Mouse (Mus musculus) regulatory T cell (primary cell): ENCODE data around the gene Bnc2.

Experiments used
- in situ Hi-C: fragments of 300-600 bp; cut with MboI, MseI; formaldehyde crosslinking; loops from one replicate; pipeline ENCODE4 v1.15.1; 2025; ENCODE audit warnings: high pct_unique_total_duplicates

Gene Bnc2

DNA sequence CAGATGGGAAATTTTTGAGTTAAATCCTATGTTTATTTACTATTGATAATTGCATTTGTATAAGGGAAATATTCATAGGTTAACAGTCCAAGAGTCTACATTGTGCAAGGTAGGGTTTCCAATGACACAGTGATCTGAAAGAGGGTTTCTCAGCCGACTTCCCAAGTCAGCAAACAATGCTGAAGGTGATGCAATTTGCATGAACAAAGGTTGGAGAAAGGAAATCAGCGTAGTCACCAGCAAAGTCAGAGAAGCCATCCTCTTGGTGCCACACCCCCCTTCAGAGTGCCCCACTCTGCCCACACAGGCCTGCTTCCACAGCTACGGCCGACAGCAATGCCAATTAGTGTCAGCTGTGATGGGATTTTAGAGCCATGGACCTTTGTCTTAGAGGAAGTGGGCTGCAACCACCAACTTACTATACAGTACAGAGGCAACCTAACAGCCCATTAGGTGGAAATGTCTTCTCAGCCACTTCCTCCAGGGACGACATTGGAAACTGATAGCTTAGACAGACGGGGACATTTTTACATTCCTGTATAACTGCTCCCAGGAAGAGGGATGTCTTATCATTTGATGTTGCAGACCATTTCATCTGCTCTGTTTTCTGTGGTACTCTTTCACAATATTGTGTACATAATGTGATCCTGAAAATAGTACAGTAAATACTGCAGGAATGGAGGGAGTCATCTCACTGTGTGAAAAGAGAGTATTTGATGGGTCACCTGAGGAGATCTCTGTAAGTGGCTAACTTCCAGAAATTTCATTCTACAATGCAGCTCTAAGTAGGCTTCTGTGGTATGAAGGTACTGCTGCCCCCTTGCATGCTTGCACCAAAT lies 243.2 kb downstream of the Bnc2 start:
- in situ Hi-C loops = no loop called here

DNA sequence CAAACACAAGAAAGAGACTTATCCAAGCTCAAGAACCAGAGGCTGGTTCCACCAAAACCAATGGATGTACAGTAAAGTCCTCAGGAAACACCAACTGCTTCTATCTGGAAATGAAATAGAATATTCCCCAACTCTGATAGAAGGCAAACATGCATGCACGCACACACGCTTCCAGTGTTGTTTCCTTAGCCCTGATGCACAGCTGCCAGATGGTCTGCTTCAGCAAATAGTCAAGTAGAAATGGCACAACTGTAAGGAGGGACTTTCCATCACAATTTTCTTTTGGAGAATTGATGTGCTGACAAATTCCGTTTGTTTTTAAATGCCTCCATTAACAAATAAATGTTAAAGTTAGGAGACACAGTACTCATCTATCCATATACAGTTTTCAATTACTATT lies 247.1 kb downstream of the Bnc2 start:
- in situ Hi-C loops = no loop called here

DNA sequence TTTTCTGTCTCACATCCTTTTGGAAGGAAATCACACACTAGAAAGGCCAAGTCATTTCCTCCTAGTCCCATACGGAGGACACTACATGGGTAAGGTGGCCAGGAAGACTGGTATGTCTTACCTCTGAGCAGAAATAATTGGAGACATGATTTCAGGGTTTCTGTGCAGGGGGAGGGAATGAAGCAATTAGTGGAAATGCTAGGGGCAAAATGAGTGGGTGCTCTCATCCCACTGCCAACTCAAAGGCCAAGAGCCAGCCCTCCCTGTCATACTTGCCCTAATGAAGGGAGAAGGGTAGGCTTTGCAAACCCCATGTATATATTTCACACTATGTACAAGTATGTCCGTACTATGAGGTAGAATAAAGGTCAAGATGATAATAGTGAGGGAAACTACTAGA lies 263.6 kb downstream of the Bnc2 start:
- in situ Hi-C loops = no loop called here

- in situ Hi-C loops = no loop called here
These were observed 267.6 kb downstream of the Bnc2 start for GRCm38 (mm10) chr4:84407328-84408028.

- in situ Hi-C loops = no loop called here
These were observed 271.5 kb downstream of the Bnc2 start for GRCm38 (mm10) chr4:84403356-84404145.

- in situ Hi-C loops = no loop called here
These were observed 286.1 kb downstream of the Bnc2 start for GRCm38 (mm10) chr4:84388991-84389390.

DNA sequence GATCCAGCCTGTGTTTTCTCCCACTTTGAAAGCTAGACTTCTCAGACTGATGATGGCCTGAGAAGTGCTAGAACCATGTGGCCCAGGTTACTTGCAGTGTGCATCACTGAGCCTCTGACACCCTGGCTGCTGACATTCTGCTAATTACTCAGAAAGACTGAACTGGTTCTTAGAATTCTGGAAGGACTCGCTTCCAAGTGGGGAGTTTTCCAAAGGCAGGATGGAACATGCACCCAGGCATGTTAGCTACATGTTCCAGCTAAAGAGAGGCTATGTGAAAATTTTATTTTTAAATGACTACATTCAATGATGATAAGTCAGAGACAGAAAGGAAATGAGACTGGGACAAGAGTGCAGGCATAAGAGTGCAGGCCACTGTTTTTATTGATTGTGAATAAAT lies 289.9 kb downstream of the Bnc2 start:
- in situ Hi-C loops = no loop called here

DNA sequence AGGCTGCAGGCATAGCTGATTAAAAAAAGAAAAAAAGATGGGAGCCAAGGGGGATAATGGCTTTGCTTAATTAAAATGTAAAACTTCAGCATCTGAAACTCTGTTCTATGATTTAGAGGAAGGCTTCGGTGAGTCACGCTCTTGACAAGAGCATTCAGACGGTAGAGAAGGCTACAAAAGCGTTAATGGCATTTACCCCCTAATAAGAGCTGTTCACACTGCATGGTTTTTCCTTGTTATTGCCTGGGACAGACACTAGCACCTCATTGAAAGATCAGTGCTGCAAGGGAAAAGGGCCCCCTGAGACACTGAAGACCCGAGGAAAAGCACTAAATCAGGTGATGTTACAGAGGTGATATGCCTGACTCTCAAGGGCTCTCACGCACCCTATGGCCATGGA lies 295.8 kb downstream of the Bnc2 start:
- in situ Hi-C loops = no loop called here

DNA sequence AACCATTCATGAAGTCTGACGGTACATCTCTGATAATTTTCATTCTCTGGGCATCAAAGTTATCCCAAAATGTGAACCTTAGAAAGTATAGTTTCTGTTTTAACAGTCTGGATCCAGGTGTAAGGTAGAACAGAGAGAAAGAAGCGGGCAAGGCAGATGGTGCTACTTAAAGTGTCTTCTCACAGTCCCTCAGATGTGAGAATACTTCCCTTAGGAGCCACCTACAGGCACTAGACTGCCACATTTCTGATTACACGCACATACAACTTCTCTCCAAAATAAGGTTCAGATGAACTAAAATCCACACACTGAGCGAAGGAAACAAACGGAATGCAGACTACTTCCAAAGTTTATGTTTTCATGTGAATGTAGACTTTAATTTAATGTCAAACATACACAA lies 297.6 kb downstream of the Bnc2 start:
- in situ Hi-C loops = no loop called here

- in situ Hi-C loops = no loop called here
These were observed 312.7 kb downstream of the Bnc2 start for GRCm38 (mm10) chr4:84362337-84362823.

DNA sequence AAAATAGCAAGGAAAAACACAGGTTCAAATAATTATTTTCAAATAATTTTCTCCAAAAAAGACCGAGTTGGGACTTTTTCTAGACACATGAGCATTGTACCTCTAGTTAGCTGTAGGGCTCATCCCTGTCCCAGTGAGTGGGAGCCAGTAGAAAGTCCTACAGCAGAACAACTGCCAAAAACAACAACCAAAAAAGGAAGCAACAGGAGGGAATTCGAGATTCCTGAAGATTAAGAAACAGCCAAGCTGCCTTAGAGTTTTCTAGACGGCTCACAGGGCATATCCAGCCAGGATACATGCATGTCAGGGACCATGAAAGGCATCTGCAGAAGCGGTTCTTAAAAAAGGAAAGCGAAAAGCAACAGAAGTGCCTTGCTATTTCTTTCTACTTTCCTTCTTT lies 313.9 kb downstream of the Bnc2 start:
- in situ Hi-C loops = no loop called here

DNA sequence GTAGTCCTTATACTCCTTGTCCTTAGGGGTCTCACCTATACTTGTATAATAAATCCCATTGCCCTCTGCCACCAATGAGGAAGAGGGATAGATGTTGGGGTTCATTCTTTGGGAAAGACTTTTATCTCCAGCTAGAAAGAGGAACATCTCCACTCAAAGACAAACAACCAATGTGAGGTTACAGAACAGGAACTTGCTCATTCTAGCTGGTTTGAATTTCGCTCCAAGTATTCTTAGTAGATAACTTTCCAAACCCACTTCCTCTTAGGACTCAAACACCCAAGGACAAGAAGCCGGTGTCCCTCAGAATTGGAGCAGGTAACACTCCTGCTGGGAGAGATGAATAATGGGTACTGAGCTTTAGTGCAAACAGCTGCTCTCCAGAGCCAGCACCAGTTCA lies 315.1 kb downstream of the Bnc2 start:
- in situ Hi-C loops = no loop called here

- in situ Hi-C loops = no loop called here
These were observed 316.9 kb downstream of the Bnc2 start for GRCm38 (mm10) chr4:84358204-84358603.

GRCm38 (mm10) chr4:84357382-84357781 lies 317.7 kb downstream of the Bnc2 start:
- in situ Hi-C loops = no loop called here

- in situ Hi-C loops = no loop called here
These were observed 318.5 kb downstream of the Bnc2 start for GRCm38 (mm10) chr4:84356468-84357153.

GRCm38 (mm10) chr4:84352656-84353055 lies 322.4 kb downstream of the Bnc2 start:
- in situ Hi-C loops = no loop called here

GRCm38 (mm10) chr4:84349536-84349935 lies 325.5 kb downstream of the Bnc2 start:
- in situ Hi-C loops = no loop called here

DNA sequence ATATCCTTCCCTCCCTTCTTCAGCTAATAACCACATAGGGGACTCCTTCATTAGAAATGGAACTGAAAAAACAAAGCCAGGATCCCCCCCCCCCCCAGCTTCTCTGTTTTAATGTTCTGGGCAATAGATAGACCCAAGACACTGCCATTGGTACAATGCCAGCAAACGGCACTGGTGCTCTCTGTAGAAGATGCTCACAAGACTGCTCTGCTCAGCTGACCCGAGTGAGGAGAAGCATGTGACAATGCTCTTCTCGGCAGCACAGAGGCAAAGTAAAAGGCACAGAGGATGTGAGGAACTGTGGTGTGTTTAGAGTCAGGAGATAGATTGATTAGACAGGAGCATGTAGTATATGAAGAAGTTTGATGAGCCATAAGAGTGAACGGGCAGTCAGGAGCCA lies 335.9 kb downstream of the Bnc2 start:
- in situ Hi-C loops = no loop called here

DNA sequence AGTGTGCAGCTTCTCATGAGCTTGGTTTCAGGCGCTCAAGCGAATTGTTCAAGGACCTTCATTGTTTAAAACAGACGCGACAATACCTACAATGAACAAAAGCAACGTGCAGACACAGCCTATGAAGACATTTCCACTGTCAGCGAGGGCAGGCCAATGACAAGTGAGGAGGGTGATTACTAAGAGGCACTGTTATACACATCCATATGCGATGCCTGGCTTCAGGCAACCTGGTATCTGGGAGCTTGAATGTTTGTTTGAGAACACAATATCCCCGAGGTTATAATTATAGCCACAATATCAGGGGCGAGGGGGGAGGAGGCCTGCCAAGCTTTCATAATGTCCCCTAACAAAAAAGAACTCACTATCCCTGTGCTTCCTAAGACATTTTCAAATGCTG lies 343.1 kb downstream of the Bnc2 start:
- in situ Hi-C loops = no loop called here

DNA sequence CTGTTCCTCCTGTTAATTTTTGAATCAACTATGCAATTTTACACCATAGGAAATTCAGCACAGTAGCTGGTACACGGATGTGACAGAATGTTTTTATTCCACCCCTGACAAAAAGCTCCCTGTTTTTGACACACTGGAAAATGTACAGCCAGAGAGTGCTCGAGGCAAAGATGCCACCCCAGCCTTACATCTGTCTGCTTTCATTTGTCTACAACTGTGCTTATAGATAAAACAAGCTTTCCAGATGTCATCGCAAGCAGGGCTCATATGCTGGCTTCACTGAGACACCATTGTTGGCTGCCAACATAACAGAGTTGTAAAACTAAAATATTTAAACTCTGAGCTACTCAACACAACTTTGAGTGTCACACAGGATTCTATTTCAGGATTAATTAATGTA lies 343.6 kb downstream of the Bnc2 start:
- in situ Hi-C loops = no loop called here

- in situ Hi-C loops = no loop called here
These were observed 344.6 kb downstream of the Bnc2 start for GRCm38 (mm10) chr4:84330509-84330908.

GRCm38 (mm10) chr4:84329651-84330050 lies 345.4 kb downstream of the Bnc2 start:
- in situ Hi-C loops = no loop called here
